Mouse (Mus musculus): ENCODE measurements around the gene Selenow. TPM values are rescaled to one million over a fixed set of nuclear protein-coding genes. Genes with fewer than 3 reads are reported as not detected.

Selenow gene
- total RNA-seq, 1 experiment from 2014 or later: 49.4 TPM

Other genes starting within 250 kb of the Selenow start
- gene Obox5, start 172.3 kb downstream of the Selenow start, total RNA-seq (2017): not detected in 2 replicates
- not detected in 2 replicates for gene Obox6, start 82.7 kb downstream of the Selenow start, total RNA-seq (2017)
- gene Crx, start 42.4 kb downstream of the Selenow start, total RNA-seq (2017): not detected in 2 replicates
- gene Crxos, start 39.8 kb downstream of the Selenow start, total RNA-seq (2017): not detected in 2 replicates
- gene Nop53, start 23.7 kb upstream of the Selenow start, total RNA-seq (2017): 279 and 439 TPM in 2 replicates
- 0.15 and 0.56 TPM in 2 replicates for gene Ehd2, start 45.2 kb upstream of the Selenow start, total RNA-seq (2017)
- 1.0 and 1.2 TPM in 2 replicates for gene Bicra, start 125.5 kb upstream of the Selenow start, total RNA-seq (2017)
- gene Zfp541, start 139.4 kb upstream of the Selenow start, total RNA-seq (2017): not detected in 2 replicates
- gene Napa, start 176.1 kb upstream of the Selenow start, total RNA-seq (2017): 44.4 and 53.9 TPM in 2 replicates
- gene Kptn, start 197.5 kb upstream of the Selenow start, total RNA-seq (2017): 13.8 and 14.8 TPM in 2 replicates
- gene Slc8a2, start 207.4 kb upstream of the Selenow start, total RNA-seq (2017): not detected in 2 replicates

Data from hematopoietic stem cell, adult 5-6 weeks (primary cell).